Mouse (Mus musculus) ovary, adult 18-20 months (tissue): ENCODE data around the gene Acvrl1.
A peak's percentile ranks its signal among the peaks of the same experiment; 100 is the strongest.

ENCODE experiments used
- DNase-seq: peaks from one replicate; pipeline ENCODE4 v3.0.0; 2022; ENCODE audit warnings: low spot score, mixed read lengths

Acvrl1 gene

DNA sequence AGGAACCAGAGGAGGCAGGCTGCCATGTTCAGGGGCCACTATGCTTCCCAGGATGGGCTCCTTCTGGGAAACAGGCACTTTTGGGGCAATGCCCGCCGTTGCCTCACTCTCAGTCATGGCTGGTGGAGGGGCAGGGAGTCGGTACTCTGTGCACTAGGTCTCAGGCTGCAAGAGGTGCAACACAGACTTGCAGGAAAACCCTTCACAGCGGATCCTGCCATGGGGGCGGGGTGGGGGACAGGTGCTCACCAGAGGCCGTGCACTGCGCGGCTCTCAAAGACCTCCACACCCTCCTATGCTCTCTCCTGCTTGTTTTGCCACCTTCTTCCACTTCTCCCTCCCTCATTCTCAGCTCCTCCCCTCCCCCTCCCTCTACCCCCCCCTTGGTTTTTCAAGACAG is 14.3 kb downstream of the Acvrl1 start:
- no peak for DNase-seq

DNA sequence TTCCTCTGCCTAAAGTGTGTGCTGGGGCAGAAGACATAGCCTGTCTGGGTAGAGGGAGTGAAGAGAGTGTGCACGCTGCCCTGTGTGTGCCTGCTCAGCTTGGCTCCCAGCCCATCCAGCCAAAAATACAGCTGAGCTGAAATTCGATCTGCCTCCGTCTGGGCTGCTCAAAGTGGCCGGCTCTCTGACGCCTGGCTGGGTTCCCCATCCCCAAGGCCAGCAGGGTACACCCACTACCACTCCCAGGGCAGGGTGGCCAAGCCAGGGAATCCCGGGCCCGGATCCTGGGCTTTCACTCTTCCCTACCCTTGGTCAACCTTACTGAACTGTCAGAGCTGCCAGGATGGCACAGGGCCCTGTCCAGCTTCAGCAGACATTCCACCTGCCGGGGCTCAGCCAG is 15.2 kb downstream of the Acvrl1 start:
- DNase-seq = peak; percentile 71

DNA sequence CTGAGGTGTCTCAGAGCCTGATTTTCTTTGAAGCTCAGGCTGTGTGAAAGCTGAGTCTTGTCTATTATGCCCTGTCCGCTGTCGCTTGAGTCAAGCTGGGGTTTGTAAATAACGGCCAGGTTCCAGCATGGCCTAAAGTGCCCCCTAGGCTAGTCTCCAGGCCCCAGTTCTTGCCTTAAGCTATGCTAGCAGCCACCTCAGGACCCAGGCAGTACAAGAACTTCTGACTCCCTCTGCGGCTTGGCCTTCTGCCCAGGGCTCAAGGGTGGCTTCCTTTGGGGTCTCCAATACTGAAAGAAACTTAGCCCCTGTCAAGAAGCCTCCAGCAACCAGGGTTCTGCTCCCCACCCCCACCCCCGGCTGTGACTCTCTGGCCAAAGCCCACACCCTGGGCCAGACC is 15.9 kb downstream of the Acvrl1 start:
- DNase-seq = no peak

DNA sequence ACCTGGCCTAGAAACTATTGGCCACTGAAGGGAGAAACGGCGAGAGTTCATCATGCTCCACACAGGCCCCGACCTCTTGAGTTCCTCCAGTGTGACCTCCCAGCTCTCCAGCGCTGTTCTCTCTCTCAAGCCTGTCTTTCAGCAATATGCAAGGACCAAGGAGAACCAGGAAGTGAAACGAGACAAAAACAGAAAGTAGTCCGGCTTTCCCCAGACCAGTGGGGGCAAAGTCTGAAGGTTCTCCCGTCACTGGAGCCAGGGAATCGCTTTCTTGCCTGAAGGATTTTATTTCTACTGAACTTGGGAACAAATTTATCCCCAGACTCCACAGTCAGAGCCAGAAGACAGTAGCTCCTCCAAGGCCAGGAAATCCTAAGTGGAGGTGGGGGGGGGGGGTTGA is 16.5 kb downstream of the Acvrl1 start:
- DNase-seq = no peak

DNA sequence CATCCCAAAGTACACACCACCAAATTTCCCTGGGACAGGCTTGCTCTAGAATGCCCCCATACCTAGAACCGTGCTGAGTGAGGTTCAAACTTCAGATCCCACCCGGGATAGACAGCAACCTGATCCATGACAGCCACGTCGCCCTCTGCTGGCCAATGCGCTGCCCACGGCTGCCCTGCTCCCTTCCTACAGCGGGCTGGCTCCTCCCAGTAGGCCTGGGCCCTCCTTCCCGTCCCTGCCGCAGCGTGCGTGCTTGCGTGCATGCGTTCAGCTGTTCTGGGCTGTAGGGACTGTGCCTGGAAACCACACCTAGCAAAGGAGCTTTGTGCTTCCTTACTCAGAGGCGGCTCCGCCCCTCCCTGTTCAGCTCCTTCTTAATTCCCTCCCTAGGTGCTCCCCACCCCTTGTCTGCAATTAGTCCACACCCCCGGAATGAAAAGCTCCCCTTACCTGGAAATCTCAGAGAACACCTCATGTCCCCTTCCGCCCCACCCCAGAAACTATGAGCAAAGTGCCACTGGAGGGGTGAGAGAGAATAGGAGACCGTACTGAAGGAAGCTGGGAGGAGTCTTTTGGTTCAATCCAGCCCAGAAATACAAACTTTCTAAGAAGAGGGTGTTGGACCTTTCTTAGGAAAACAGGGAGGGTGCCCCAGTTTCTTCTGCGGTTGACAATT is 17.2 kb downstream of the Acvrl1 start:
- peak; percentile 90 for DNase-seq

DNA sequence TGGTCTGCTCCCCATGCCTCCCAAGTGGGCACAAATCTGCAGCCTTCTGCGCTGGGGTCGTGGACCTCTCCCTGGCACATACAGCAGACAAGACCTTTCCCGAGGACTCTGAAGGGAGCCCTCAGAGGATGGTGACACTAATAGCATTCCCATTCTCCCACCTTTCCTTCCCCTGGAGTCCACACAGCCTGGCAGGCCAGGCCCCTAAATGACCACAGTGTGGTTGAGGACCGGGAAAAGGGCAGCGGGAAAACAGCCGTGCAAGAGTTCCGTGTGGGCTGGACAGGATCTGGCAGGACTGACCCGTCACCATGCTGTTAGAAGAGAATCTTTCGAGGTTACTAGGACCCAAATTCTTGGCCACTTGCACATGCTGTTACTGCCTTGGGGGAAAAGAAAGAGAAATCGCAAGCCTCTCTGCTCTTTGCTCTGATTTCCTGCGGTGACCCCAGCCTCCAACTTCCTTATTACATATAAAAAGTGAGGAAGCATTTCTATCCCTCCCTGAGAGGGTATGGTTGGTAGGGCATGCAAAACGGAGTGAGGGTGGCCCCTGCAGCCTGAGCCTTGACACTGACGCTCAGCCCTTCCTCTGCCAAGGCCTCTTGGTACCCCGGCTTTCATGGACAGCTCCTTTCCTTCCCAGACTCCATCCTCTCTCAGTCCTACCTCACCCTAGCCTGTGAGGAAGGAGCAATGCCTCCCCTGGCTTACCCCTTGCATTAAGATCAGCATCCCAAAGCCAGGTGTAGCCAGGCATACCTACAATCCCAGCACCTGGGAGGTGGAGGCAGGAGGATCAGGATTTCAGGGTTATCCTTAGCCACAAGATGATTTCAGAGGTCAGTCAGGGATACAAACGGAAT is 18.0 kb downstream of the Acvrl1 start:
- DNase-seq = no peak

DNA sequence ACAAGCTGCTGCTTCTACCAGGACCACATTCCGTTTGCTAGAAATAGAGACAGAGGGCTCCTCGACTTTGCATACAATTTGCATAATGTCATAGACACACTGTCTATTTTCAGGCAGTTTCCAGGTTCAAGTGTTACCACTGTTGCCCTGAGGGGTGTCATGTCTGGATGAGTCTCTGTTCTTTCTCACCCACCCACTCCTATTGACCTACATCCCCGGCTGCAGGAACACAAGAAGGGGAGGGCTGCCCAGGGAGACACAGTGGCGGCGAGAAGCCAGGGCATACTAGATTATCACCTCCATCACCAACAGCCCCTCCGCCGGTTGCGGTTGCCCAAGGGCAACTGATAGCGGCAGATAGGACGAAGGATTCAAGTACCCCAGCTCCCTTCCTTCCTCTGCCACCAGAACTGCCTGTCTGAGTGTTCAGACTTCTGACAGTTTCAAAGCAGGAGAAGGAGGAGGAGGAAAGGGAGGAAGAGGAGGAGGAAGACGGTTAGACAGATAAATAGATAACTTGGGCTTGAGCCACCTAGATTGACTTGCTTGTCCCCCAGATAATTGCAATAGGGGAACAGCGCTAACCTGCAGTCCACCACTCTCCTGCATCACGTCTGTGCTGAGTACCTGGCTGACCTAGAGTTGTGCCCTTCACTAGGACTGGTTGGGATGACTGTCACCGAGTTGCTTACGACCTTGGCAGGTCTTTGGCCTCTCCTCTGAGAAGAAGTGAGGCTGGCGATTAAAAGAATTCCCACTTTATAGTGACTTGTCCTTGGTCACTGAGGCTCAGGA is 19.0 kb downstream of the Acvrl1 start:
- no peak for DNase-seq

DNA sequence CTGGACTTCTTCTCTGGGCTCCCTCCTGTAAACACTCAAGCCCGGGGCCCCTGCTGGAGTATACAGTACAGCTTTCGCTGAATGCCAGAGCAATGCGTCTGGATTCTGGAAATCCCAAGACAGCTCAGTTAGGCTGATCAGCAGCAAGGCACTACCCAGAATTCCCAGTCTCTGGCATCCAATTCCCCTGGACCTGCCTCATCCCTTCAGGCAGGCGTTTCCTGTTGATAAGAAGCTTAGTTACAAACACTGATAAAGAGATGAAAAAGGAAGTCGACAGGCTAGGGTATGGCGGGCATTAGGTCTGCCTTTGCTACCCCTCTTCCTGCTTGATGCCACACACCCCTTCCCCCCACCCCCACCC is 19.6 kb downstream of the Acvrl1 start:
- no peak for DNase-seq

DNA sequence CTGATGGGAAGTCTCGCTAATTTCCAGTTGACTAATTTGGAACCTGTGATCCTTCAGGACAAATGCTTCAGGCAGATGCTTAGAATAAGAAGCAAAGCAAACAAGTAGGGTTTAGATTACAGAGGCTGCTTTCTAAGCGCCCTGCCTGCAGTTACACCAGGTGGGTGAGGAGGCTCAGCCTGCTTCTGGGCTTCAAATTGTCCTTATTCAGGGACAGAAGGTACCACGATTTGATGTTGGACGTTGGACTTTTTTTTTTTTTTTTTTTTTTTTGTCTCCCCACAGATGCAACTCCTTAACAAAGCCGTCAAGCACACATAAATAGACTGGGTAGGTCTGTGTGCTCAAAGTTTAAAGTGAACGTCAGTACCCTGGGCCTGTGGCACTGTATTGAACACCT is 20.3 kb downstream of the Acvrl1 start:
- DNase-seq = no peak

DNA sequence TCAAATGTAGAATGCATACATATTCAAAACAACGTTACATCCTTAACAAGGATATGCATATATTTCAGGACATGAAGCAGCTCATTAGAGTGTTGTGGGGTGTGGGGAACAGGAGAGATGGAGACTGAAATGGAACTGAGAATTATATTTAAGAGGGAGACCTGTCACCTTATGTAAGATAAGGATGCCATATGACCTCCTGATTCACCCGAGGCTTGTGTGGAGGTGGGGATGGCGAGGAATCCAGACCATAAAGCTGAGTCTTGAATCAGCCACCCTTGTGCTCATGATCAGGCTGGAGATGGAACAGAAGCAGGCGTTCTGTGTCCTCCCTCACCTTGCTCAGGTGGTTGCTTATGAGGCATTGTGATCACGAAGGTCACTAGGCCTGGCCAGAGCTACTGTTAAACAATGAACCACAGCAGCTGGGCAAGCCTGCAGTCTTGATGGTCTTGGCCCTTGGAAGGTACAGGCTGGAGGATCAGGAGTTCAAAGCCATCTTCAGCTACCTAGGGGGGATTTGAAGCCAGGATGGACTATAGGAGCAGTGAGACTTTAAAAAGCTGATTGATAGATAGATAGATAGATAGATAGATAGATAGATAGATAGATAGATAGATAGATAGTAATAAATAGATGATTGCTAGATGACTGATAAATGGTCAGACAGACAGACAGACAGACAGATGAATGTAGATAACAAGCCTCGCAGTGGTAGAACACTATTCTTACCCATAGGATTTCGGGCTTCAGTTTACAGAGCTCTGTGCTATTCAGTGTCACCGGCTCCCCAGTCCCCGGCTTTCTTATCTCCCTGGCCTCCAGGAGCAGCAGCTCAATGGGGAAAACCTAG is 23.3 kb downstream of the Acvrl1 start:
- no peak for DNase-seq

DNA sequence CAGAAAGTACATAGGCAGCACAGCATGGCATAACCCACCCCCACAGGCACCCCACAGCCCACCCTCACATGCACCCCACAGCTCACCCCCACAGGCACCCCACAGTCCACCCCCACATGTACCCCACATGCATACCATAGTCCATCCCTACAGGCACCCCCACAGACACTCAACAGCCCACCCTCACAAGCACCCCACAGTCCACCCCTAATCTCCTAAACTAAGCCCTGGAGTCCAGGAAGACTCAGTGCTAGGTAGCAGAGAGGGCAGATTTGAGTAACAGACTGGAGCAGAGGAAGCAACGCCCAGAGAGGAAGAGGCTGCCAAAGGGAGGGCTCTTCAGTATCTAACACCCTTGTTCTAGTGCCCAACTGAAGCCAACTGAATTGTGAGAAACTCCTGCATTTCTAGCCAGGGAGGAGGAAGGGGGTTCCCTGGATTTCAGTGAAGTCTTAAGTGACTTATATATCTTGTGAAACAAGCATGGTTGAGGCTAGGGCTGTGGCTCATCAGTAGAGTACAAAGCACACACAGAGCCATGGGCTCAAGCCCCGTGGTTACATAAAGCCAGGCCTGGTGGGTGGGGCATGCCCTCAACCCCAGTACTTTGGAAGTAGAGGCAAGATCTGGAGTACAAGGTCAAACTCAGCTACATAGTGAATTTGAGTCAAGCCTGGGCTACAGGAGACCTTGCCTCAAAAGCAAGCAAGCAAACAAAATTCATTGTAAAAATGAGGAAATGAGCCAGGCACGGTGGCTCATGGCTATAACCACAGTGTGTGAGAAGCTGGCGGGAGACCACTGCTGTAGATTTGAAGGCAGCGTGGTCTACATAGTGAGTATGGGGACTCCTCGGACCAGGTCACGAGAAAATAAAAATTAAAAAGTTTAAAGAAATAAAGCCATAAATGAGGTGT is 26.6 kb downstream of the Acvrl1 start:
- no peak for DNase-seq

DNA sequence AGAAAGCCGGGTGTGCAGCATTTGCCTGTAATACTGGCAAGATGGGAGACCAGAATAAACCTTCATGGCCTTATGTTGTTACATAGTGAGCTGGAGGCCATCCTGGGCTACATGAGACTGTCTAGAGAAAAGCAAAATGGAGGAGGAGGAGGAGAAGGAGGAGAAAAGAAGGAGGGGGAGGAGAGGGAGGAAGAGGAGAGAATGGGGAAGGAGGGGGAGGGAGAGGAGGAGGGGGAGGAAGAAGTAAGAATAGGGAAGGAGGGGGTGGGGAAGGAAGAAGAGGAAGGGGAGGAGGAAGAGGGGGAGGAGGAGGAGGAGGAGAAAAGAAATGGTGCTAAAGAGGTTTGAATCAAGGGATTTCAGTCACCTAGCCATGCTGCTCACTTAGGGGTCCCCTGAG is 31.8 kb downstream of the Acvrl1 start:
- no peak for DNase-seq

DNA sequence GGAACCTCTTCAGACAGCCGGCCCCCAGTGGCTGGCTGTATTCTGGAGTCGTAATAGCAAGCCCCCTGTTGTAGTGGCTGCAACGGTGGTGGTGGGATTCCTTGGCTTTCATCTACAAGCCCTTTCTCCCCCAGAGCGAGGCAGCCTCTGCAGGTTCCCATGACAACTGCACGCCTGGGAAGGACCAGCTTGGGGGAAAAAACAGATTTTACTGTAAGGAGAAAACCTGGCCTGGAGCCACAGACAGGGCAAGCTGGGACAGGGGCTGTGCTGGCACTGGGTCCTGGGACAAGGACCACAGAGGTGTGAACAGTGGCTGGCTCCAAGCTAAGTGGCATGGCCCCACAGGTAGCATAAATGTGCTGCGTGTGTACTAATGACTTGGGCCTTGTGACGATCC is 32.3 kb downstream of the Acvrl1 start:
- no peak for DNase-seq

DNA sequence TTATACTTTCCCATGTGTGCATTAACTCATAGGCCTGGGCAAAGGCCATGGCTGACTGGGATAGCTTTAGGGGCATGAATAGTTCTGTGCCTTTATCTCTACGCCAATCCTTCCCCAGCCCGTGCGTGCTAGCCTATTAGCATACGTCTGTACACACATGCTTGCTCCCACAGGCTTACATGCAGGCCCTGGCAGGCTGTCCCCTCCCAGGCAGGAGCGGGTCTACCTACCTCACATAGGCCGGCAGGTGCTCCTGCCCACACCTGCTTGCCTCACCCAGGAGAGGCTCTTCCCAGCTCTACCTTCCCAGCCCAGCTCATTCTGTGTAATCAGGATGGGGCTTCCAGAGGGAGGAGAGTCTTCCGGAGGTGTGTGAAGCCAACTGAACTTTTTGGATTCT is 33.2 kb downstream of the Acvrl1 start:
- no peak for DNase-seq

DNA sequence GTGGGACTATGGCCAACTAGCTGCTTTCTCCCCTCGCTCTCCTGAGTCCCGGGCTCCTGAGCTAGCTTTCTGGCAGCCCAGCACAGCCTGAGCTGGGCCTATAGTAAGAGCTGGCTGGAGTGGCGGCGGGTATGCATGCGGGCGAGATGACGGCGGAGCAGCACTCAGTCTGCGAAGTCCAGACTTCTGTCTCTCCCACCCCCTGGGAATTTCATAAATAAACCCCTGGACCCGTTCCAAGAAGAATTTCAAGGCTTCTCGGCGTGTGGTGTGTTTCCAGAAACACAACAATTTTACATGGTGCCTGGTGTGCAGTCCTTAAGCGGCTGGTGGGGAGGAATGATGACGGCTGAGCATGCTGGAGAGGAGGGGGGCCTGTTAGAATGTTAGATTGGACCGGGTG is 34.7 kb downstream of the Acvrl1 start:
- DNase-seq = peak; percentile 20

DNA sequence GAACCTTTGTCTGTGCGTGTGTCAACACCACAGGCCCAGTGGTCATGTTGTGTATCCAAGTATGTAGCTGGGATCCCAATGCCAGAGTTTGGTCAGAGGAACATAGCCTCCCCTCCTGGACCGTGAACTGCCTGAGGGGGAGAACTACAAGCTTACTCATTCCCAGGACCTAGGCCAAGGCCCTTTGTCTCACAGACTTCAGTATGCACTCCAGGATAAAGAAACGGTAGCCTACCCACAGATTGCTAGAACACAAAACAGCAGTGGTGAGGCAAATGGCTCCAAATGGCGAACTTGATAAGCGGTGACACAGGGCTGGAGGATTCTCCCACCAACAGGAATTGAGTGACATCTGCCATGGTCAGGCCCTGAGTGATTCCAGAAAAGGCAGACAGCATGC is 35.5 kb downstream of the Acvrl1 start:
- DNase-seq = peak; percentile 46

DNA sequence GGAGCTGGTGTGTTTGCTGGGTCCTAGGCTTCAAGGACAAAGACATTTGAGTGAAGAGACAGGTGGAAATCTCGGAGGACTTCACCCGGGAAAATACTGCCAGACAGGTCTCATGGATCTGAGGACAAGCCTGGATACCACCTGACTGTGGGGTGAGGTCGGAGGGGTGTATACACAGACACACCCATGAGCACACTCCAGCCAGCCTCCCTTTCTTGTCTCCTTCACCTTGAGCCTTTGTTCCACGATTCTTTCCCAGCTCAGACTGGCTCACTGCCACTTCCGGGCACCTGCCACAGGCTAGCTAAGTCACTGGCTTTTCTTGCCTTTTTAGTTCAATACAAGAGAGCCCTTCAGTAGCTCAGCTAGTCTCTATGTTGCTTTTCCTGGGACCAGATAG is 36.0 kb downstream of the Acvrl1 start:
- DNase-seq = no peak

DNA sequence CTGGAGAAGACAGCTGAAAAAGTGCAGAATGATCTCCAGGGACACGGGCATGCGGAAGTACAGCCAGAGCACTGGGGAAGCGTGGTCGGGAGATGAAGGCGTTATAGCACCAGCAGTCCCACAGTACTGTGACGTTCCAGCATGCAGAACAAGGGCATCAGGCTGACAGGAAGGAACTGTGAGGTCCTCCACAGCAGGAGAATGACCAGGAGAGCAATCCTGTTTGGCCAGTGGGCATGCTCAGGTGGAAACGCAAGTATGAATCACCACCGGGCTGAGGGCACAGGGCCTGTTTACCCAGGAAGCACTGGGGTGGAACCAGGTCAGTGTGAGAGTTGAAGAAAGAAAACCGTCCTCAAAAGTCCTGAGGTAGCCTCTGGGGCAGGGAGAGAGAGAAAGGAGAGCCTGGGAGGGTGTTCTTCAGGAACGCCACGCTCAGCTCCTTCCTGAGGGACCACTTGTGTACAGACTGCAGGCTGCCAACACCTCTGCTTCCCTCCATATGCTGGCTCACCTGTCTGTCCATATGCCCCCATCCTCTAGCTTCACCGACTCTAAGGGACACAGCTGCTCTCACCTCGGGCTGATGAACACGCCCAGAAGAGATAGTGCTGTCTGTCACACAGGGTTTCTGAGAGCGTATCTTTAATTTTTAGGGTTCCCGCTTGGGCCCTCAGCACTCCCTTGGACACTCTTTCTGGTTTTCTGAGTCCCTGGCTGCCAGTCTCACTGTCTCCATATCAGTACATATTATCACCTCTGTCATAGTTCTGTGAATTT is 37.5 kb downstream of the Acvrl1 start:
- DNase-seq = peak; percentile 15

DNA sequence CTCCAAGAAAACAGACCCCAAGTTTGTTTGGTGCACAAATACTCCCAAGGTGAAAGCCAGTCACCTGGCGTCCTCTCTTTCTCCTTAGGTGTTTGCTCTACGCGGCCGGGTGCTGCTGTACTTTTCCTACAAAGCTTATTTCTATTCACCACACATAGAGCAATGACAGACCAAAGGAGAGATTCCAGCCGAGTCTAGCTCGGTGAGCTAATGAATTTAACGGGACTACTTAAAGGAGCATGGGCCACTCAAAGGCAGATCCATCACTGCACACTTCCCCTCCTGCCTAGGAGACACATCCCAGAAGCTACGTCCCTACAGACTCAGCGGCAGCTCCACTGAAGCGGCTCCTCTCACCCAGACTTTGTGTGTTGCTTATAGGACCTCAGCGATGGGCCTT is 39.2 kb downstream of the Acvrl1 start:
- DNase-seq = no peak

DNA sequence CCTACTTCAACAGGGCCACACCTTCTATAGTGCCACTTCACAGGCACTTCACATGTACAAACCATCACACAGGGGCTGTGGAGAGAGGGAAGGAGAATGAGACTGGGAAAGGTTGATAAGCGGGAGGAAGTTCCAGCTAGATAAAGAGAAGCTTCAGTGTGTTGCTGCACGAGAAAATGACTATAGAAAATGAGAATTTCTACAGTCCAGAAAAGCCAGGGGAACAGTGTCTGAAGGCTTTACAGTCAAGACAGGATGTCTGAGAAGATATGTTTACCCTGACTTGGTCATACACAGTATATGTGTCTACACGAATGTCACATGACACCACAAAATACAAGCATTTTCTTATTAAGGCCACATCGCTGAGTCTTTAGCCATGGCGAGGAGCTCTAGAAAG is 41.6 kb downstream of the Acvrl1 start:
- no peak for DNase-seq
